Mouse (Mus musculus) testis, adult 2 months (tissue): ENCODE results near the gene Ehd1.

Experiments used
- CTCF ChIP-seq: fragments of 200-500 bp; IDR thresholded peaks from 2 replicates; pipeline ENCODE4 v1.5.1; 2012; ENCODE audit warnings: low read depth, mild to moderate bottlenecking, inconsistent platforms, low read length, moderate library complexity; ENCODE audit not compliant: control insufficient read depth, insufficient read depth, insufficient replicate concordance
- POLR2A ChIP-seq: fragments of 200-500 bp; IDR thresholded peaks from 2 replicates; pipeline ENCODE4 v1.6.1; 2012; ENCODE audit warnings: low read depth, mild to moderate bottlenecking, inconsistent platforms, low read length, moderate library complexity; ENCODE audit not compliant: control insufficient read depth

DNA sequence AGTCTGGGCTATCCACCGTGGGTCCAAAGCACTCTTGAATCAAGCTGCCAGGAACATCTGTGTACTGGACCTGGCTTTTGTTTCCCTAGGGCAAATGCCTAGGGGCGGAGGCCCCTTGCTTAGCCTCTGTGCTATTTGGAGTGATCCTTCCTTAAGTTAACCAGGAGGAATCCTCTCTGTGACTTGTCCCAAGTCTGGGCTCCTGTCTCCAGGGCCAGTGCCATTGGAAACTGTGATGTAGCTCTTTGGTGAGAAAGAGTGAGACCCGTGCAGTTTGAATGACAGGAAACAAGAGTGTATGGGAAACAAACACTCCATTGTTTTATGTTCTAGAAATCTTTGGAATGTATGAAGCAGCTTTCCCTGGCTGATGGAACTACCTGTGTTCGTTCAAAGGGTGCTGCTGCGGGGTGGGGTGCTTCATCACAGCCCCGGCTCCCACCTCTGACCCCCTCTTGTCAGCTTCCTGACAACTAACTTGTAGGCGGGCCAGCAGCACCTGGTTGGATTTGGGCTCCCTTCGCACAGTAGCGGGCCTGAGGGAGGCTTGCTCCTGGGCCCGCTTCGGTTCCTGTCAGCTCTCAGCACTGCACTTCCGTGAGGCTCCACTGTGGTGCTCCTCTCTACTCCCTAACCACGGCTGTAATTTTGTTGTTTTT lies 11.8 kb downstream of the Ehd1 start:
- TF ChIP-seq CTCF = no peak
- TF ChIP-seq POLR2A = no peak
